Mouse (Mus musculus): ENCODE data around the gene Gm4631. TPM values are rescaled to one million over a fixed set of nuclear protein-coding genes. Genes with fewer than 3 reads are reported as not detected.
"Not testable (repeated sequence)": the region's sequence is repeated elsewhere in the genome, so short reads cannot be mapped to it uniquely, and the experiment has no call there.

Gene Gm4631
- polyA plus RNA-seq (2016; fragmentation: Nextera tagmentation; extraction: Ambion mirVana): 8.0 and 8.3 TPM in 2 replicates

GRCm38 (mm10) chr2:175338097-175338496 is at the start of gene Gm4631:
Gene Gm4631 (minus strand): TSS chr2:175338197.
- not testable (repeated sequence) for H3K4me1 ChIP-seq; H3K4me2 ChIP-seq; H3K9me3 ChIP-seq (replicated peaks); H3K9ac ChIP-seq; H3K27me3 ChIP-seq (replicated peaks); H3K27ac ChIP-seq; H3K36me3 ChIP-seq; ATAC-seq; H3K4me3 ChIP-seq
- no CpG with 5 or more reads among the region's 8 CpGs for WGBS (ENCODE audit: insufficient replicate concordance)

GRCm38 (mm10) chr2:175372136-175372535 is 34.1 kb upstream of the Gm4631 start, which contains the start of gene Zfp968:
Gene Zfp968 (plus strand): TSS chr2:175372436.
- not testable (repeated sequence) for H3K9ac ChIP-seq; H3K4me3 ChIP-seq; H3K4me2 ChIP-seq; H3K27me3 ChIP-seq (replicated peaks); H3K9me3 ChIP-seq (replicated peaks); H3K4me1 ChIP-seq; H3K36me3 ChIP-seq; ATAC-seq; H3K27ac ChIP-seq
- no CpG with 5 or more reads among the region's 6 CpGs for WGBS (ENCODE audit: insufficient replicate concordance)

- ATAC-seq: not testable (repeated sequence)
Observed at GRCm38 (mm10) chr2:175274825-175275224, 63.2 kb downstream of the Gm4631 start, which contains the start of gene Gm14440. Gene Gm14440 (plus strand): TSS chr2:175275125.

More at GRCm38 (mm10) chr2:175274825-175275224, 63.2 kb downstream of the Gm4631 start, which contains the start of gene Gm14440:
- H3K4me3 ChIP-seq; H3K27me3 ChIP-seq (replicated peaks); H3K27ac ChIP-seq; H3K4me2 ChIP-seq; H3K36me3 ChIP-seq; H3K4me1 ChIP-seq; H3K9ac ChIP-seq; H3K9me3 ChIP-seq (replicated peaks): not testable (repeated sequence)
- WGBS (ENCODE audit: insufficient replicate concordance): no CpG with 5 or more reads among the region's 6 CpGs

Other genes starting within 250 kb of the Gm4631 start
- gene Gm14399, start 196.2 kb downstream of the Gm4631 start, polyA plus RNA-seq (2016; fragmentation: Nextera tagmentation; extraction: Ambion mirVana): 2.0 and 3.4 TPM in 2 replicates
- gene Gm14443, start 162.3 kb downstream of the Gm4631 start, polyA plus RNA-seq (2016; fragmentation: Nextera tagmentation; extraction: Ambion mirVana): 0.12 and 0.20 TPM in 2 replicates
- 1.7 and 2.0 TPM in 2 replicates for gene Gm14391, start 131.3 kb downstream of the Gm4631 start, polyA plus RNA-seq (2016; fragmentation: Nextera tagmentation; extraction: Ambion mirVana)
- not detected in 2 replicates for gene Gm14440, start 63.1 kb downstream of the Gm4631 start, polyA plus RNA-seq (2016; fragmentation: Nextera tagmentation; extraction: Ambion mirVana)
- gene Zfp968, start 34.2 kb upstream of the Gm4631 start, polyA plus RNA-seq (2016; fragmentation: Nextera tagmentation; extraction: Ambion mirVana): 1.7 and 2.2 TPM in 2 replicates
- 2.9 and 3.3 TPM in 2 replicates for gene Gm4724, start 97.6 kb upstream of the Gm4631 start, polyA plus RNA-seq (2016; fragmentation: Nextera tagmentation; extraction: Ambion mirVana)
- gene Zfp965, start 131.8 kb upstream of the Gm4631 start, polyA plus RNA-seq (2016; fragmentation: Nextera tagmentation; extraction: Ambion mirVana): 2.0 and 3.8 TPM in 2 replicates